Mouse (Mus musculus): Measurements from ENCODE around the gene Bag5.
"Not testable (repeated sequence)": the region's sequence is repeated elsewhere in the genome, so short reads cannot be mapped to it uniquely, and the experiment has no call there.

Bag5 gene

DNA sequence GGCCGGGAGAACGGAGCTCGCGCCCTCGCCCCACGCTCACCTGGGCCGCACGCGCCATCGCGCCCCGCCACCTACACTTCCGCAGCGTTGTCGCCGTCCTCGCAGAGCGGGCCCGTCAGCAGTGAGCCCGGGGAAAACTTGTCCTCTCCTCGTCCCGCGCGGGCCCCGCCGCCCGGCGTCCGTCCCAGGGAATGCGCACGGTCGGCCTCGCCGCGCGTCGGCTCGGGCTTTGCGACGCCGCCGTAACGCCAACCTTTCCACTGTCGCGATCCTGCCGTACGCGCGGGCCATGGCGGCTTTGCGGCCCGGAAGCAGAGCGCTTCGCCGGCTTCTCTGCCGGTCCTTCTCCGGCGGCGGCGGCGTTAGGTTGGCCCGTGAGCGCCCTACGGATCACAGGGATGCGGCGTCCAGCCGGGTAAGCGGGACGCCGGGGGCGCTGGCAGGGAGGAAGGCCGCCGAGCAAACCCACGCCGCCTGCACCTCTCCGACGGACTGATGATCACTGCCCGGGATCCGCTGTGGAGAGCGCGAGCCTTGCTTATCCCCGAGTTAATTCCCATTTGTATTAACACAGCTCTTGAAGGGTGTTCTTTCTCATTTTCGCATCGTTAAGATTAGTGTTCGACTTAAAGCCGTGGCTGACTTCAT is at the start of gene Bag5, which contains the start of gene Apopt1:
Gene Bag5, minus strand, starts transcription at position 254 of the 648 bp plus-strand sequence.
Gene Apopt1, plus strand, starts transcription at position 258 of the 648 bp plus-strand sequence.
- DNase-seq = peak; percentile 88

DNA sequence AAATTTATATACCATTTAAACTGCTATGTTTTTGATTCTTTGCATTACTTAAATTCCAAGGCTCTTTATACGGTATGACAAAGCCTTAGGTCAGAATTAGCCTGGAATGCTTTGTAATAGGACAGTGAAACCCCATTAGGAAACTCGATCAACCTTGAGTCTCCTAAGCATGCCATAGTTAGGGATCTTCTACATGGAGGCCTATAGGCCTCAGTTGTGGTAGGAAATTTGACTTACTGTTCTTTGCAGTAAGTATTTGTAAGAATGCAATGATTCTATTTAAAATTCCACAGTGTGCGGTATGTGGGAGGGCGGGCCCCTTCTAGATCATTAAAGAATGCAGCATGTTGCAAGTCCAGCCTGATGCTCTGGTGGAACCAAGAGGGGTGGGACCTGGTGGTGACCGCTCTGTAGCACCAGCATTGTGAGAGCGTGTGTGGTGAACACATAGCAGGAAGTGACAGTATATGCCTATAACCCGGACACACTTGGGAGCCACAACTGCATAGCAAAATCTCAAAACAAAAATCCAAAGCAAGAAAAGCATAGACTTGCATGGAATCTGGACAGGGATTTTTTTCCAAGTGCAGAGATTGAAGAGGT is 47.4 kb upstream of the Bag5 start:
- DNase-seq = no peak

DNA sequence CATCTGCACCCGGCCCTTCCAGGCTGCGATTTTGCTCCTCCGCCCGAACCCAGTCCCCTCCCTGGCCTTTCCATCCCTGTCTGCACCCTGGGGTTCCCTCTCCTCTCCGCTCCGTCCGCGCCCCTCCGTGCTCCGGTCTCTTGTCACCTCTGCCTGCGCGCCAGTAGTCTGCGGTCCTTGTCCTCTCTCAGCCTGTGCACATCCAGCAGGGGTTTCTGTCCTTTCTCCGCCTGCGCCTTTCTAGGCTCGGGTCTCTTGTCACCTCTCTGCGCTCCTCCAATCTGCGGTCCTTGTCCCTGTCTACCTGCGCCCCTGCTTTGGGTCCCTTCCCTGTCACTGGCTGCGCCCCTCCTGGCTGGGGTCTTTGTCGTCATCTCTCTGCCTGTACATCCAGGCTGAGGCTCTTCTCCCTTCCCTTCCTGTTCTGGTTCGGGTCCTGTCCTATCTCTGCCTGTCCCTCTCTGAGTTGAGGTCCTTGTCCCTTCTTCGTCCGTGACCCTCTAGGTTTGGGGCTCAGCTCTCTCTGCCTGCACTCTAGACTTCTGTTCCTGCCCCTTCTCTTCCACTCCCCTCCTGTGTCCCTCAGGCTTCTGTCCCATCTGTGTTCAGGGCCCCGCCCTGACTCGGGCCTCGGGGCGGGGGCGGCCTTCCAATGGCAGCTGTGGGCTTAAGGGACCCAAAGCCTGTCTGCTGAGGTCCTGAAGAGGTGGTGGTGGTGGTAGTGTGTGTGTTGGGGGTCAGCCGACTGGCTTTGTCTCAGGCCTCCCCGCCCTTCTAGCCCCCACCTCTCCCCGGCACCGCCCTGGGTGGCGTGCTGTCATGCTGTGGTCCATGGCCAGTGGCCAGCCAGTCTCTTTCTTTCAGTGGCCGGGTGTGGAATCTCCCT is 46.4 kb upstream of the Bag5 start:
- DNase-seq = peak; percentile 49

DNA sequence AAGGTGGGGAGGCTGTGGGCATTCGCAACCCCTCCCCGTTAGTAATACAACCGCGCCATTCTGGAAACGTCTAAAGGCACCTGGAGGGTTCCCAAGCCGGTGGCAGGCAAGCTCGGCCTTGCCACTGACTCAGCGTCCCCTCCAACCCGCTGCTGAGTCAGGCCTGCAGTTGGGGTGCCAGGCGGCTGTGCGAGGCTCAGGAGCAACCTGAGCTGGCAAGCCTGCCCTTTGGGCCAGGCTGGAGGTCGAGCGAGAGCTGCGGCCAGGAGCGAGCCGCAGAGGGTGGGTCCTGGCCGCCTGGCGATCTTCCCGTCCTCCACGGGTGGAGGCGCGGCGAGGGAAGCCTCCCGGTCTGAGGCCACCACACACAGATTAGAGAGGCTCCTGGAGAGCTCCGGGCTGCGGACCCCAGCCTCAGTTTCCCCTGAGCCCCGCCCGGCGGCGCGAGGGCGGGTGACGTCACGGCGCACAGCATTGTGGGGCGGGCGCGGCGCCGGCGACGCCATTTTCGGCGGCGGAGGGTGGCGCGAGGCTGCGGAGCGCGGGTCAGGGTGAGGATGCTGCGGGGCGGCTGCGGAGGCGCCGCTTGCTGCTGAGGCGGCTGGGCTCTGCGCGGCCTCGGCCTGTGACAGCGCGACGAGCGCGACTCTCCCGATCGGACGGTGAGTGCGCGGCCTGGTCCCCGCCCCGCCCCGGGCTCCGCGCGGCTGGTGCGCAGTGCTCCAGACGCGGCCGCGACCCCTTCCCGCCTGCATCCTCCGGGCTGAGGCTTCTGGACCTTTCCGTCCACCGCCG is 45.5 kb upstream of the Bag5 start, which contains the start of gene Klc1:
Gene Klc1, plus strand, starts transcription at position 469 of the 795 bp plus-strand sequence.
- DNase-seq = peak; percentile 56

DNA sequence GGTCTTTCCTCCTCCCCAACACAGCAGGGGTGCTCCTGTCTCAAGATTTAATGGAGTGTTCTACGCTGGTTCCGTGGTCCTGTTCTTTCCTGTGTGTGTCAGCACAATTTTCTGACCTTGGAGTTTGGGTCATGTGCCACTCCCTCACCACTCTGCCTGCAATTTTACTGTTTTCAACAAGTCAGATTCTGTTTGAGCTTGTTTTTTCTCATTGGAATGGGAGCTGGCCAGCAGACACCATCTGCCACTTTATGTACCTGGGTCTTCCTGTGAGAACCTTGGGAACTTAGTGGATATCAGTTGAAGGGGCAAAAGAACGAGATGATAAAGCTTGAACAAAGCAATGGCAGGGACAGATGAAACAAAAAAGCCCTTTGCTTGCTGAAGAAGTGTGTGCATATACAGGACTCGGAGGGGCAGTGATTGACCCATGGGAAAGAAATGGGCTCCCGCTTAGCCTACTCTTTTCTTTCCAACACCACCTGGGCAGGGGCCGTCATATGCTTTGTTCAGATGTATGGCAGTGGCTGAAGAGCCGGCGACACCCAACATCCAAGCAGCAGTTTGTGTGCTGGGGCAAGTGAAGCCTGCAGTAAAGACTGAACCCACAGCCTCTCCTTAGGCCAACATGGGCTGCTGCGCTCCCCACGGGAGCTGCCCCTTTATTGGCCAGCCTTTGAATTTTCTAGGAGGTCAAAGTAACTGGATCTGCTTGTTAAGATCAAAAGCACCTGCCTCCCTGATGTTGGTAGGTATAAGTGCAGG is 44.7 kb upstream of the Bag5 start:
- no peak for DNase-seq

DNA sequence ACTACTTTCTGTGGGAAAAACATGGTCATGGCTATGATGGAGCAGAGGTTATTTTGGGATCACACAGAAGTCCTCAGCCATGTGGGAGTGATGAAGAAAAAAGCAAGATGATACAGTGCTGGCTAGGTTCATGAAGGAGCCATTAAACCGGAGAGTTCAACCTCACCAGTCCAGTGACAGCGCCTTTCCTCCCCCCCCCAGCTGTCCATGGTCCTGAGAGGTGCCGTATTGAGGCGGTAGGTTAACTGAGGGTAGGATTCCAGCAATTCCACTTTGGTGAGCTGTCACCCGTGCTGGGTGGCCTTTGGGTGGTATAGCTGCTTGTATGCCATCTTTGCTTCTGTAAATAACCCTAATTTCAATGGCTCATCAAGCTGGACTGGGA is 43.6 kb upstream of the Bag5 start:
- no peak for DNase-seq

DNA sequence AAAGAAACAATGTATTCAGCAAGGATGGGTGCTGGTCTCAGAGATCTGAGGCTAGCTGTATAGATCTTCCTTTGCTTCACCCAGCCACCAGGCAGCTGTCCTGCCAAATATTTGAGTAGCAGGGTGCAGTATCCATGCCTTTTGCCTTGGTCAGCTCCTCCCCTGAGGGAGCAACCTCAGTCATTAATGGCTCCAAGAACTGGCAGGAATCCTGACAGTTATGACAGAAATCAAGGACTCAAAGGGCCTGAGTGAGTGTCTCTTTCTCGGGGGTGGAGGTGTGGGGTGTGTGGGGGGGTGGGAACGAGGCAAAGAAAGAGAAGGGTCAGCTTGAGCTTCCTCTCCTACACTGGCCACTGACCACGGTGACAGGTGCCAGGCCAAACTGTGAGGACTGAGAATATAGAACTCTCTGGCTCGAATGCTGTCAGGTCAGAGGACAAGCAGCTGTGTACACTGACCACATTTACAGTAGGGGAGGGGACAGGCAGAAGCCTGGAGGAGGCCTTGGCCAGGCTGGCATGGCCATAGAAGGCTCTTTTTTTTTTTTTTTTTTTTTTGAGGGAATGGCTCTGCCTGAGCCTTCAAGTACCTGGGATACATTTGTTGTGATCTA is 43.1 kb upstream of the Bag5 start:
- no peak for DNase-seq

DNA sequence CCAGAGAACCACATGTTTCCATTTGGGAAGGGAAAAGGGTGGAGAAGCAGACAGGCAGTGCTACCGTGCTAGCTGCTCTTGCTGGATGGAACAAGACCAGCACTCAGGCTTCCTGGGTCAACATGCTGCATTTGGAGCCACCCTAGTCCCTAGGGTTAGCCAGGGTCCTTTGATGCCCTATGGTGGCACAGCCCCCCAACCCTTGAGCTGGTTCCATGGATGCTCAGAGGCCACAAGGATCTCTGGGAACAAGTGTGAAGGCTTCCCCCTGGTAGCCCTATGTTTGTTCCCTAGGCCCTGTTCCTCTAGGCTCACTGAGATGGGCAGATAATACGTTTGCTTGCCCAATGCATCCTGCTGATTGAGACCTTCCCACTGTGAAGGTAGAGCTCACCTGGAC is 42.2 kb upstream of the Bag5 start:
- DNase-seq = no peak

DNA sequence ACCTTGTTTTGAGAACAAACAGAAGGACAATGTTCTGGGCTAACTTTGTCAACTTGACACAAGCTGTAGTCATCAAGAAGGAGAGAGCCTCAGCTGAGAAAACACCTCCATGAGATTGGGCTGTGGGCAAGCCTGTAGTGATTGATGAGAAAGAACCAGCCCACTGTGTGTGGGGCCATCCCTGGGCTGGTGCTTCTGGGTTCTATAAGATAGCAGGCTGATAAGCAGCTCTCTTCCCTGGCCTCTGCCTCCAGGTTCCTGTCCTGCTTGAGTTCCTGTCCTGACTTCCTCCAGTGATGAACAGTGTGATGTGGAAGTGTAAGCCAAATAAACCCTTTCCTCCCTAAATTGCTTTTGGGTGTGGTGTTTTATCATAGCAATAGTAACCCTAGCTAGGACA is 41.7 kb upstream of the Bag5 start:
- no peak for DNase-seq

DNA sequence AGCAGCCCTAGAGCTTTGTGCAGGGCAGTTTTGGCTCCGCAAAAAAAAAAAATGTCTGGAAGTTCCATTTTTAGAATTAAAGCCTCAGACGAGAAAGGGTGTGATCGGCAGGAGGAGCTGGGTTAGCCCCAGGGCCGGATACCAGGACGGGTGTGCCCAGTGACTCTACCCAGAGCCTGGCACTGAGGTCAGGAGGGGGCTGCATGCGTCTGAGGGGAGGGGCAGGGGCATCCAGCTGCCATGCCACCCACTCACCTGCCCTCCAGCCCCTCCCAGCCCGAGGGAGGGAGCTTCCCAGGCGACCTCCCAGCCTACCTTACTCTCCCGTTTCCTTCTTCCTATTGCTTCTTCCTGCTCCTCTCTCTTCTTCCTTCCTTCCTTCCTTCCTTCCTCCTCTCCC is 40.3 kb upstream of the Bag5 start:
- no peak for DNase-seq

DNA sequence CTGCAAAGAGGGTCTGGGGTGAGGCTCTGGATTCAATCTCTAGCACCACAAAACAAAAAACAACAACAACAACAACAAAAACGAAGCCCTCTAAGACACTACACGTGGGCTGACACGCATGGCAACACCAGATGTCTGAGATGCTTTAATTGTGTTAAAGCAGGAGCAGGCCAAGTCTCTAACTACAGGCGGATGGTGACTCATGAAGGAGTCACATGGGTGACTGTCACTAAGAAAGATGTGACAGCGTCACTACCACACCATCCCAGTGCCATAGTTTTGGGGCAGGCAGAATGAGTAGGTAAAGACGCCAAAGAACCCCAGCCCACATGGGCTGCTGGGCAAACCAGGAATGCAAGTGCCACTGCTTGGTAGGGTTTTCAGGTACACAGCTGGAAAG is 39.4 kb upstream of the Bag5 start:
- DNase-seq = no peak

DNA sequence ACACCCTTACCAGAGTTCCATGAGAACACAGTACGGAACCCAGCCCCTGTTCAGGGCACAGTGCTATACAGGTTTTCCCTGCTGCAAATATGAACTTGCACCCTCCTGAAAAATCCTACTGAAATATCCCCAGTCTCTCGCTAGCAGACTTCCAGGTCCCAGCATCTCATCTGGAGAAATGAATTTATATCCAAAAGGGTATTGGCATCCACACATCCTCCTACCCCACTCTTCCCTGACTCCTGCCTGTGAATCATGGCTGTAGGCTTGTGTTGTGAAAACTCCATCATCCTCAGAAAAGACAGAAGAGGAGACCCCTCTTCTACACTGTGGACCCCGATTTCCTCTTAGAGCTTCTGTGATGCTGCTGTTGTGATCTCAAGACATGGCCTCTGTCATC is 37.7 kb upstream of the Bag5 start:
- DNase-seq = no peak

DNA sequence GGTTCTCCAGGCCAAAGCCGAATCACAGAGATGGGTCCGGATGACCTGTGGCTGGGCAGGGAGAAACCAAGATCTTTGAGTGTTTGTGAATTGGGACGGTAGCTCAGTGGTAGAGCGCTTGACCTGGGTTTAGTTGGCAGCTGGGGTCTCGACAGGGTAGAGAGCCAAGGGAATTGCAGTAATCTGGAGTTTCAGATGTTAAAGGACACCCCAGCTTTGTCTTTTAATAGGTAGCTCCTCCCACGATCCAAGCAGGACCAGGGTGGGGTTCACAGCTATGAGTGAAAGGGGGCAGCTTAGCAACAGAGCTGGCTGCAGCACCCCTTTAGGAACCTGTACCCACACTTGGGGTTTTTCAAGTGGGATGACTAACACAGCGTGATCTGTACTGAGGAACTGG is 34.4 kb upstream of the Bag5 start:
- DNase-seq = no peak

DNA sequence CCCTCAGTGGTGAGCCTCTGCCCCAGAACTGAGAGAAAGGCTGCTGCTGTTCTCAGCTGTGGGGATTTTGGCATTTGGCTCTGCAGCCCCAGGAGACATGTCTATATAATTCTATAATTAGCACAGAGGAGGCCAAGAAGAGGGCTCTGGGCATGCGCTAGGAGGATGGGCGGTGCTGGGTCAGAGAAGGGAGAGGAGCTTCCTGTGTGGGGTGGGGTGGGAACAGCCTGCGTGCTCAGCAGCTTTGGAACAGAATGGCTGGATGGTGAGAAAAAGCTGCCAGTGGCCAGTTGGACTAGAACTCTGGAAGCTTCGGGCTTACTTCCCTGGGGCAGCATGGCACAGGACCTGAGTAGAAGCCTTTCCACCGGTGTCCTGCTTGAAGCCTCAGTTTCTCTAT is 33.0 kb upstream of the Bag5 start:
- DNase-seq = peak; percentile 55

DNA sequence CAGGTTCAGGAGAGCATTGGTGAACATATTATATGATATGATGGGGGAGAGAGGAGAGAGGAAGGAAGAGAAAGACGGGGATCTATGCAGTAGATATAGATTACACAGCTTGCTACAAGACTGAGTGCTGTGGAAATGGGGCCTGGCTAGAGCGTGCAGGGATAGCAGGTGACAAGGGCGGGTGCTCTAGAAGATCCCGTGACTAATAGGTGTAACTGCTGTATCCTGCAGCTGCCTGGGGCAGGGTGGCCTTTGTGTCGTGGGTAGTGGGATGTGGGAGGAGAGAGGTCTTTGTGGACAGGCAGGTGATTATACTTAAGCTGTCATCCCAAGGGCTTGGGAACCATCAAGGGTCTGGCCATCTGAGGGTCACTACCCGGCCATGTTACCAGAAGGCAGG is 32.2 kb upstream of the Bag5 start:
- no peak for DNase-seq

DNA sequence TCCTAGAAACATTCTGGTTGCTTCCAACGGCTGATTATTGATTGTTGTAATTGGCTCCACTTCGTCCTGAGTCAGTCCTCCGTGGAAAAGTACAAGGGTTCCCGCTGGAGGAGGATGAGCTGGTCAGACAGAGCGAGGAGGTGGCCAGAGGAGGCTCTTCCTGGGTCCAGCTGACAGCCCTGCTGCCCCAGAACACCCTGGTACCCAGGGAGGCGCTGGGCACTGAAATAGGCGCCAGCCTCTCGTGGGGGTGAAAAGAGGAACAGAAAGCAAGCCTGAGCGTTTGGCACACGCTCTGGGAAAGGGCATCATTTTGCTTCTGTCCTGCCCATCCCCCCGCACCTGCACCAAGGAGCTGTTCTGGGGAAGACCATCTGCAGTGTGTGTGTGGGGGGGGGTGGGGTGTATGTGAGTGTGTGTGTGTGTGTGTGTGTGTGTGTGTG is 30.9 kb upstream of the Bag5 start:
- DNase-seq = no peak

DNA sequence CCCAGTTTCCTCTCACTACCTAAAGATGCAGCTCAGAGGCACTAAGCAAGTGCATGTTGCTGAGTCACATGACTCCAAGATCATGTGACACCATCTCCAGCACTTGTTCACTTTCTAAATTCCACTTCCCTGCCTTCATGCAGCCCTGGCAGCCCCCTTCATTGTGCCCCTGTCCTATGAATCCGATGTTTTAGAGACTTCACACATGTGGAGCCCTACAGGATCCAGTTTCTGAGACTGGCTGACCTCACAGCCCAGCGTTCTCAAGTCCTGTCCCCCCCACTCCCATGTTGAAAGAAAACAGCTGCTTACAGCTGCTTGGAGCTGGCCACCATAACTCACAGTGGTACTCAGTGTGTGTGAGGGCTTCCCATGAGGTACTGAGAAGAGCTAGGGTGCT is 30.4 kb upstream of the Bag5 start:
- peak; percentile 29 for DNase-seq

DNA sequence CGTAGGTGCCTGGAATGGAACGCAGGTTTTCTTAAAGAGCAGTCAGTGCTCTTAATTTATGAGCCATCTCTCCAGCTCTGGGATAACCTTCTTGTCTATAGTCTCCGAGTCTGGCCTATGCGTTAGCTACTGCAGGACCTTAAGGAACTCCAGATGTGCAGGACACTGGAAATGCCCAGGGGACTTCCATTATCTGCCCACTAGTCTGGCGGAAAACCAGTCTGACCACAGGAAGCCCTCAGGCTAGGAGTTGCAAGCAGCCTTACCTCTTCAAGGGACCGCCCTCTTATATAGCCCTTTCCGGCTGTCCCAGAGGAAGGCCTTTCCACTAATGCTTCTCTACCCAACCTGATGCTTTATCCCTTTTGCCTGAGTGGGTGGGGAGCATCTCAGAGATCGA is 28.3 kb upstream of the Bag5 start:
- DNase-seq = no peak

DNA sequence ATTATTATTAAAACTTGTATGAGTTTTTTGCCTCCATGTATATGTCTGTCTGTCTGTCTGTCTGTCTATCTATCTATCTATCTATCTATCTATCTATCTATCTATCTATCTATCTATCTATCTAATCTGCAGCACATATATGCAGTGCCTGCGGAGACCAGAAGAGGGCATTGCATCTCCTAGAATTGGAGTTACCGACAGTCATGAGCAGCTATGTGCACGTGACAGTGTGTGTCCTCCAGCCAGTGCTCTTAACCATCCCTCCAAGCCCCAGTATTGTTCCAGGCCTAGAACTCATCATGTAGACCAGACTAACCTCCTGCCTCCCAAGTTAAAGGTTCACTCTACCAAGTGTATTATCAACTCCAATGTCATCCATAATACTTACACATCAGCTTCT is 25.7 kb upstream of the Bag5 start:
- peak; percentile 68 for DNase-seq

DNA sequence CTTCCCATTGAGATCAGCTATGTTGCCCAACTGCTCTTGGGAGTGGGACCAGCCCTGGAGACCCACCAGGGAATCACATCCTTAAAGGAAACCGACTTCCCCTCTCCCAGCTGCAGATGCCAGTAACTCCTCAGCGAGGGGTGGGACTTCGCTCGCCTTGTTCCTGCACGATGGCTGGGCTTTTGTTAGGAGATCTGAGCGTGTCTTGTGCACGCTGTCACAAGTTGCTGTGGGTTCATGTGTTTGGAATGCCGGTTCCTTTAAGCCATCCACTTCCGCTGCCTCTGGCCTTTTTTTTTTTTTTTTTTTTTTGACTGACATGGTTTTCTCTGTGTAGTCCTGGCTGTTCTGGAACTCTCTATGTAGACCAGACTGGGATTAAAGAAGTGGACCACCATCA is 24.3 kb upstream of the Bag5 start:
- DNase-seq = no peak

DNA sequence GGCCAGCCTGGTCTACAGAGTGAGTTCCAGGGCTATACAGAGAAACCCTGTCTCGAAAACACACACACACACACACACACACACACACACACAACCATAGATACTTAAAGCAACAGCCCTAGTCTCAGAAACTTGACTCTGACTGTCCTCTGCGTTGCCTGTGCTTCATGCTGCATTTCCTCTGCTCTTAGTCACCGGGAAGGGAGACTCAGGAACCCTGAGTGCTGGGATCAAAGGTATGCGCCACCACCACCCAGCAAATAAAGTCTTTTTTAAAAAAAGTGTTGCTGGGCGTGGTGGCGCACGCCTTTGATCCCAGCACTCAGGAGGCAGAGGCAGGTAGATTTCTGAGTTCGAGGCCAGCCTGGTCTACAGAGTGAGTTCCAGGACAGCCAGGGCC is 23.6 kb upstream of the Bag5 start:
- not testable (repeated sequence) for DNase-seq

DNA sequence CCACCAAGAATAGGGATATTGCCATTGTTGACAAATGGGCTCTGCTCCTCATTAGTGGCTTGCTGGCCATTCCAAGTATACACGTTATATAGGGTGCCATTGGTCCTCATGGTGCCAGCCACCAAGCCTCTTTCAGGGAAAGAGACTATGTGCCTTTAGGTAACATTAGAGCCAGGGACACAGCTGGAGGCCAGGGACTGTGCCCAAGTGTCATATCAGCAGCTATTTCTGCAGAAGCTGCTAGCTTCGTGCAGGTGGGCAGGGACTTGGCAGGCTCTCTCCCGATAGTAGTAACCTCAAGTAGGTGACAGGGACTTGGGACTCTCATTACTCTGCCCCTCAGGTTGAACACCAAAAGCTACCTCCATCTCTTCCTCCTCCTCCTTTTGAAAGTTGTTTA is 21.9 kb upstream of the Bag5 start:
- no peak for DNase-seq

Measured in kidney, adult 11 months (tissue).